Mouse (Mus musculus) frontal cortex, postnatal 36 days (tissue): ENCODE measurements around the gene Aktip.
A peak's percentile ranks its signal among the peaks of the same experiment; 100 is the strongest.

ENCODE experiments used
- DNase-seq, 2 experiments: peaks; one replicate each; pipeline ENCODE4 v3.0.0; 2022; ENCODE audit warnings: low spot score in 2 of 2

Aktip gene

GRCm38 (mm10) chr8:91190816-91191340 lies 8.9 kb downstream of the Aktip start:
- DNase-seq, result peak; percentile 59 to 61

DNA sequence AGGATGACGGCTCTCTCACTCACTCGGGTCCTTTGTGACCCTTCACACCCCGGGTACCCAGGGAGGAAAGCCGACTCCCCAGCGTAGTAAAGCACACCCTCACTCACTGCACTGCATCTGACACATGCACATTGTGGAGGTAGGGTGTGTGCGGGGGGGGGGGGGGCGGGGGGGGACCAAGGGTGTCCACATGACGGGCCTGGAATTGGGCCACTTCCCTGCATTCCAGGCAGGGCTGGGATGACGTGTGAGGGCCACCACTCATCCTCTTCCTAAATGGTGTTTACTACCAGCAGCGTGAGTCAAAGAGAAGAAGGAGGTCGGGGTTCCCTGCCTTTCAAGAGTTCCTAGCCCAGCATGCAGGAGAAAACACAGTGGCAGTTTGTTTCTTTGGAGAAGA lies 11.6 kb downstream of the Aktip start:
- DNase-seq, result no peak

- DNase-seq, result no peak
Measured at GRCm38 (mm10) chr8:91186372-91186771, 13.4 kb downstream of the Aktip start.

GRCm38 (mm10) chr8:91177708-91178107 lies 22.1 kb downstream of the Aktip start:
- DNase-seq, result no peak

DNA sequence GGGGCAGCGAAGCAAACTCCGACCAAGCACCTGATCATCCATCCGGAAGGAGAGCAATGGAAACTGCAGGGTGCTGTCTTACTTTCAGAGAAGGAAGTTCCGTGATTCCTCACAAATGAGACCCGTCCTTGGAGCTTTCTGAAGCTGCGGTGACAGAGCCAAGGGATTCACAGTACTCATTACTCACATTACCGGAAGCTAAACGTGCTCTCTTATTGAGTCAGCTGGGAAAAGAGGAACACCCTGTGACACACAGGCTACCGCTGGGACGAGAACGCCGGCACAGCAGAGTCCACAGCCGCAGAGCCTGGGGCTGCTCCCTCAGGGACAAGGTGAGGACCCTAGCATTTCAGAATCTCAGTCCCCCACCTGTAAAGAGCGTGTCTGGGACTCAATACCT lies 23.6 kb downstream of the Aktip start:
- no peak for DNase-seq

GRCm38 (mm10) chr8:91171605-91172004 lies 28.2 kb downstream of the Aktip start:
- DNase-seq, result no peak

DNA sequence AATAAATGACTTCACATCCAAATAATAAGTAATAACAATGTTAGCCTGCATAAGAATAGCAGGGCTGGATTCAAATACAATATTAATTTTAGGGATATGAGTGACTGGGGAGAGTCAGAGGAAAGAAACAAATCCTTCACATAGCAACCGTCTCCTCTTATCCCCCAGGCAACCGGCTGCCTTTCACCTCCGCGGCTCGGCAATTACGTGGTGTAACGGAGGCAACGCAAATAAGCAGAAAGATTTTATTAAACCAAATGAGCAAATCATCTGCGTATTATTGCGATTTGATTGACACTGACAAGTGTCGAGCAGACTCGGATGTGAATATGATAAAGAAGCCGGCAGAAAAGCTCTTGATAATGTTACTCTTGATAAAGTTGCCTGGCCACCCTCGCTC lies 28.9 kb downstream of the Aktip start:
- no peak for DNase-seq

GRCm38 (mm10) chr8:91170152-91170551 lies 29.6 kb downstream of the Aktip start:
- DNase-seq, result no peak

DNA sequence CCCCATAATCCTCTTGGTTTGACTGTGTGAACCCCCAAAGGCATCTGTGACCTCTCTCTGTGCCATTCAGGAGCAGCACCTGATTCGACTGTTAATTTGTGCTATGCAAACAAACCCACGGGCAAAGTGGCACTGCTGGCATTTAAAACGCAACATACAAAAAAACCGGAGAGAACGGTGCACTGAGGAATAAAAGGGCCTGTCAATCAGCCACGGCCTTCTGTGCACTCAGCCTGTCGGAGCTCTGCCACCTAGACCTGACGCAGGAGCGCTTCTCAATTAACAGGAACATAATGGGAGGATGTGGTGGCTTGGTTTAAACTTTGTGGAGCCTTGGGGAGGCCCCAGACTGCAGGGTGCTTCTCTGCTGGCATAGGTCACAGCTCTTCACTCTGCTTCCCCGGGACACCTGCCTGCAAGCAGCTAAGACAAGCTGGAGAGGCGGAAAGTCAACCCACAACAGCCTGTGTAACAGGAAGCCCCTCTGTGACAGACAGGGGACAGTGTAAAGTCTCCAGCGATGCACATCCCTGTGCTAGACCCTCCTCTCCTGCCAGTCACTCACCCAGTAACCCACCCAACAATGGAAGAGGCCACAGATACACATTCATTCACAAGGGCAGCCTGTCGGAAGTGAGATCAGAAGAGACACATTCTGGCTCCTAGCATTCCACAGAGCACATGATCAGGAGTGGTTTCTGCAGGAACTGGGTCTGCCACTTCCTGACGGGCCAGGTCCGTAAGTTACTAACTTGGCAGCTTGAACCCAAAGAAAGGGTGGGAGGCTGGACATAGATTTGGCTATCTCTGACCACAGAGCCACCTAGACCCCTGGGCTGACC lies 39.6 kb downstream of the Aktip start:
- DNase-seq, result no peak

DNA sequence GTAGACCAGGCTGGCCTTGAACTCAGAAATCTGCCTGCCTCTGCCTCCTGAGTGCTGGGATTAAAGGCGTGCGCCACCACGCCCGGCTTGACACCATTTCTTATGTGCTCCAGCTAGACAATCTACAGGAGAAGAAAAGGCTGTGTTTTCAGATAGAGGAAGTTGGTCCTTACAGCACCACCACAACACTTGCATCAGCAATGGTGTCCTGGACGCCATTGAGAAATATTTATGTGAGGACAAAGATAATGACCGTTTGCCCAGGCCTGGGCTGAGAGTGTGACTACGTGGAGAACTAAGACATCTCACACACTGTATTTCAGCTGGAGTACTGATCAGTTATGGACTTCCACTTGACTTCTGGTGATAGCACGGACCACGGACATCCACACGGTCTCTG lies 41.2 kb downstream of the Aktip start:
- no peak for DNase-seq

DNA sequence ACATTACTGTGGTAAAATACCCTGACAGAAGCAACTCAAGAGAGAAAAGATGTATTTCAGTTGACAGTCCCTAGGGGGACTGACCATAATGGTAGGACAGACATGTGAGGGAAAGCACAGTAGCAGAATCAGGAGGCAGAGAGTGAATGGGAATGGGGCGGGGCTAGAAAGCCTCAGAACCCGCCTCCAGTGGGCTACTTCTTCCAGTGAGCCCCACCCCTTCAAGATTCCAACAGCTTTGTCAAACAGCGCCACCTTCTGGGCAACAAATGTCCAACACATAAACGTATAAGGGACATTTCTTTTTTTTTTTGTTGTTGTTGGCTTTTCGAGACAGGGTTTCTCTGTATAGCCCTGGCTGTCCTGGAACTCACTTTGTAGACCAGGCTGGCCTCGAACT lies 45.2 kb downstream of the Aktip start:
- no peak for DNase-seq

DNA sequence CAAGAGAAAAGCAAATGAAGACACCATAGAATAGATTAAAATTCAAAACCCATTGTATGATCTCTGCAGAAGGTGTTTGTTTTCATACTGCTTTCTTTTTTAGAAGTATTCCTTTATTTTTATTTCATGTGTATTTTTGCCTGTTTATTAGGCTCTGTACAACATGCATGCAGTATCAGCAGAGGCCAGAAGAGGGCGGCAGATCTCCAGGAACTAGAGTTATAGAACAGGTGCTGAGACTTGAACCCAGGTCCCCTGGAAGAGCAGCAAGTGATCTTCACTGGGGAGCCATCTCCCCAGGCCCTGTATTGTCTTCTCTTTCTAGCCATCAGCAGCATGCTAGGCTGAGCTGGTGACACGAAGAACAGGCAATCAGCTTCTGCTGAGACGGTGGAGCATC lies 45.9 kb downstream of the Aktip start:
- DNase-seq, result no peak

DNA sequence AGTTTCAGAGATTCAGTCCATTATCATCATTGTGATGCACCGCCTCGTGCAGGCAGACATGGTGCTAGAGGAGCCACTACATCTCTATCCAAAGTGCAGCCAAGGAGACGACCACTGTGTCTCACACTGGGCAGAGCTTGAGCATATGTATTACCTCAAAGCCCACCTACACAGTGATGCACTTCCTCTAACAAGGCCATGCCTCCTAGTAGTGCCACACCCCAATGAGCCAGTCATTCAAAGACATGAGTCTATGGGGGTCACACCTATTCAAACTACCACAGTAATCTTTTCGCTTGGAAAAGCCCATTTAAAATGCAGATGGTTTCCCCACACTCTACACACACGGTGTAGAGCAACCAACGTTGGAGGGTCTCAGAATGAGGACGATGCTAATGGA lies 48.2 kb downstream of the Aktip start:
- no peak for DNase-seq

DNA sequence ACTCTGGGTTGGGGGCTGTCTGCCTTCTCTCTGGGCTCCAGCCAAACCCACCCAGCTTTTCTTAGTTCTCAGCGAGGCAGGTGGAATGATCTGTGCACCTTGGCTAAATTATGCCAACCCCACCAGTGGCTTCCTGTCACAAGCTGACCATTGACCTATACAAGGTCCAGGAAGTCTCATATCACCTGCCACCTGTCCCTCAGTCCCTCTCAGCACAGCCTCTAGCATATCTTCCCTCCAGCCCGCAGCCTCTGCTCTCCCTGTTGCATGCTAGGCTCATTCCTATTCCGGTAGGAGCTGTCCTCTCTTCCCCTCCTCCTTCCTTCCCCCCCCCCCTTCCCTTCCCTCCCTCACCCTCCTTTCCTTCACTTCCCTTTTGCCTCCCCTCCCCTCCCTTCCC lies 50.5 kb downstream of the Aktip start:
- DNase-seq, result no peak

GRCm38 (mm10) chr8:91148643-91149178 lies 51.1 kb downstream of the Aktip start:
- DNase-seq, result no peak

GRCm38 (mm10) chr8:91147715-91148114 lies 52.1 kb downstream of the Aktip start:
- peak in 1 of 2 experiments; percentile 67 for DNase-seq

- no peak for DNase-seq
Measured at GRCm38 (mm10) chr8:91140828-91141227, 58.9 kb downstream of the Aktip start.

DNA sequence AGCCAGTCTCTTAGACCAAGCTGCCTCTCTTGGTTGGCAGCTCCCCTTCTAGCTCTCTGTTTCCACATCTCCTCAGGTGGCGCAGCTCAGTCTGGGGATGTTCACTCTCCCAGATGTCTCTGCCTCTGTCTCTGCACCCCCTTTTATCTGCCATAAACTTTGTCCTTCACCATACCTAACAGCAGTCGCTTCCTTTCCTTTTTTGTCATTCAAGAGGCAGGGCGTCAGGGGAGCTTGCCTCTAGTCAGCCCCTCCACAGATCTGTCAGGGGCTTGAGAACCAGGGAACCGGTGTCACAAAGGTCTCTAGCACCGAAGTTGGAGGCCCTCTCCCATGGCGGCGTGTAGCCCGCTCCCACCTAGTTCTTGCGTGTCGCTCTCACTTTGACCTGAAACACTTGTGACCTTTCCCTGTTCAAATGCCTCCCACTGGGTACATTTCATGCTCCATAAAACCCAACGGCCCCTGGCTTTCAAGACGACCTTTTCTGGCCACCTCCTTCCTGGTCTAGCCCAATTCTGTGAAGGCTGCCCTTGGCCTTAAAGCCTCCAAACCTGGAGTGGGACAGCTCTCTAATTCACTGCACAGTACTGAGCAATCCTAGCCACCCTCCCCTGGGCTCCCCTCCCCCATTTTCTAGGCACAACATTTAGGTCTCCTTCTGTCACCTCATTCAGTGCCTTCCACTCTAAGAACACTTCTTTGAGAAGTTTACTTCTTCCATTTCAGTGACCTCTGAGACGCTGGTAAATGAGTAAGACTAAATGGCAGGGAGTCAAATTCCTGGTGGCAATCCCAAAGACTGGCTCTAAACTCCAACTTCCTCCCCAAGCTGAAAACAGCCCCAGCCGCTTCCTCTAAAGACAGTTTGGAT lies 64.2 kb downstream of the Aktip start:
- no peak for DNase-seq

- DNase-seq, result no peak
Measured at GRCm38 (mm10) chr8:91134659-91135058, 65.1 kb downstream of the Aktip start.

- DNase-seq, result peak; percentile 100
Measured at GRCm38 (mm10) chr8:91134070-91134475, 65.7 kb downstream of the Aktip start.

DNA sequence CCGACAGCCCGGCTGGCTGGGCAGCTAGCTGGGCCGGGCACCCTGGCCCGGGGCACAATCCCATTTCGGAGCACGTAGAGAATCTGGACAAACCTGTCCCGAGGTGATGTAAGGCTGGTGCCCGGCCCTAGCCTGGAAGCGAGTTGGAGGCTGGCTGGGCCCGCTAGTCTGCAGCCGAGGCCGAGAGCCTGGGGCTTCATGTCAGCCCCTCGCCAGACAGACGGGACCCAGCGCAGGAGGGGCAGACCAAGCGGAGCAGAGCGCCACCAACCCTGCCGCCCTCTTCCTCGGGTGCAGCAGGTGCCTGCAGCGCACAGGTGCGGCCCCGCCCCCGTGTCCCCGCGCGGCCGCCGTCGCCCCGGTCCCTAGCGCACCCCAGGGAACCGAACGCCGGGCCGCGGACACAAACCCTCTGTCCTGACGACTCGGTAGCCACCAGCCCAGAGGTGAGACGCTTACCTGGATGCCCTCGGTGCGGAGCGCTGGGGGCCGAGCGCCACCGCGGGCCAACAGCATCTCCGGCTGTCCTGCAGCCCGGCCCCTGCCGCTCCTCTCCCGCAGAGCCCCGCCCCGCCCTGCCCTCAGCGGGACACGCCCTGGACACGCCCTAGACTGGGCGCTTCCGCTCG lies 66.2 kb downstream of the Aktip start:
- peak in 1 of 2 experiments; percentile 27 for DNase-seq

- DNase-seq, result no peak
Measured at GRCm38 (mm10) chr8:91132731-91133130, 67.0 kb downstream of the Aktip start.
